Comparison of ENCODE assay signal across 8 mouse cellular contexts in genomic region chr7:143783996-143784829, GRCm38 (mm10). TPM values are rescaled to one million over a fixed set of nuclear protein-coding genes. Genes with fewer than 3 reads are reported as not detected.
DNase-seq lines count a peak whose midpoint lies in the region; ATAC-seq and TF ChIP-seq lines count a peak whose summit lies in the region.

Gene Mrgpre, minus strand, starts transcription at chr7:143784500.

- H3K9ac ChIP-seq in heart, embryonic 13.5 days: peak within 1 kb of the TSS; percentile 74
- peak within 1 kb of the TSS; percentile 64 for H3K9ac ChIP-seq in kidney, embryonic 16.5 days (replicated peaks; ENCODE audit: low read length)
- H3K9ac ChIP-seq in limb, embryonic 15.5 days: peak within 1 kb of the TSS; percentile 23; the same call in 1 of the 2 replicates
- peak within 1 kb of the TSS; percentile 68 for H3K9ac ChIP-seq in midbrain, postnatal 0 days (replicated peaks; ENCODE audit: low read length, poor library complexity, severe bottlenecking)

- DNase-seq in 3134 (ENCODE audit: extremely low read depth, insufficient read length, low spot score): peak; percentile 84
- peak; percentile 92 for DNase-seq in fibroblast of lung, adult 2 months (ENCODE audit: low read depth)
- DNase-seq in midbrain, postnatal 0 days (ENCODE audit: low spot score): peak; percentile 88
- DNase-seq in spleen, postnatal 14 days (ENCODE audit: low spot score in 2 of 2): peak; percentile 19 to 30

- peak within 1 kb of the TSS; percentile 71 for H3K27ac ChIP-seq in bone marrow, adult 2 months (ENCODE audit: control insufficient read depth, insufficient read depth, low read depth, low read length, poor library complexity)
- peak within 1 kb of the TSS; percentile 78 for H3K27ac ChIP-seq in heart, embryonic 13.5 days (replicated peaks)
- H3K27ac ChIP-seq in kidney, embryonic 16.5 days (ENCODE audit: low read length): peak within 1 kb of the TSS; percentile 86
- peak within 1 kb of the TSS; percentile 67 for H3K27ac ChIP-seq in limb, embryonic 15.5 days
- peak within 1 kb of the TSS; percentile 60 for H3K27ac ChIP-seq in midbrain, postnatal 0 days (ENCODE audit: low read depth, low read length)

- H3K9me3 ChIP-seq in heart, embryonic 13.5 days: no peaks in the 10 kb centered on the region
- H3K9me3 ChIP-seq in kidney, embryonic 16.5 days (ENCODE audit: low read length): no peaks in the 10 kb centered on the region
- no peaks in the 10 kb centered on the region for H3K9me3 ChIP-seq in limb, embryonic 15.5 days
- no peaks in the 10 kb centered on the region for H3K9me3 ChIP-seq in midbrain, postnatal 0 days (ENCODE audit: low read length)

- peak within 1 kb of the TSS; percentile 65 for H3K4me3 ChIP-seq in bone marrow, adult 2 months (replicated peaks; ENCODE audit: control insufficient read depth, low read depth, low read length)
- peak within 1 kb of the TSS; percentile 53 for H3K4me3 ChIP-seq in heart, embryonic 13.5 days
- peak within 1 kb of the TSS; percentile 46 for H3K4me3 ChIP-seq in kidney, embryonic 16.5 days (ENCODE audit: low read length)
- H3K4me3 ChIP-seq in limb, embryonic 15.5 days: peak within 1 kb of the TSS; percentile 40
- H3K4me3 ChIP-seq in midbrain, postnatal 0 days (ENCODE audit: low read depth, low read length): peak within 1 kb of the TSS; percentile 54

- H3K4me2 ChIP-seq in heart, embryonic 13.5 days: peak within 1 kb of the TSS; percentile 71
- peak within 1 kb of the TSS; percentile 61 for H3K4me2 ChIP-seq in kidney, embryonic 16.5 days (replicated peaks; ENCODE audit: low read depth, low read length)
- H3K4me2 ChIP-seq in limb, embryonic 15.5 days: peak within 1 kb of the TSS; percentile 65
- H3K4me2 ChIP-seq in midbrain, postnatal 0 days (ENCODE audit: low read depth, low read length, poor library complexity, severe bottlenecking): peak within 1 kb of the TSS; percentile 79

- H3K27me3 ChIP-seq in heart, embryonic 13.5 days (replicated peaks): no peaks in the 10 kb centered on the region; the same call in 1 of the 2 replicates
- H3K27me3 ChIP-seq in kidney, embryonic 16.5 days (ENCODE audit: insufficient read depth, low read length): no peaks in the 10 kb centered on the region
- H3K27me3 ChIP-seq in limb, embryonic 15.5 days: no peaks in the 10 kb centered on the region
- no peaks in the 10 kb centered on the region for H3K27me3 ChIP-seq in midbrain, postnatal 0 days (ENCODE audit: insufficient read depth, low read length)

- H3K4me1 ChIP-seq in bone marrow, adult 2 months (ENCODE audit: control insufficient read depth, insufficient read depth, low read length): peaks cover 3% of the 10 kb centered on the region; the same call in 1 of the 2 replicates
- H3K4me1 ChIP-seq in heart, embryonic 13.5 days: peaks cover 33% of the 10 kb centered on the region
- peaks cover 27% of the 10 kb centered on the region for H3K4me1 ChIP-seq in kidney, embryonic 16.5 days (ENCODE audit: insufficient read depth, low read length)
- H3K4me1 ChIP-seq in limb, embryonic 15.5 days: peaks cover 26% of the 10 kb centered on the region
- H3K4me1 ChIP-seq in midbrain, postnatal 0 days (ENCODE audit: insufficient read depth, low read length): peaks cover 18% of the 10 kb centered on the region

- 0 out of 2 replicates have a peak, but pooled peaks cover 4% of the 10 kb centered on the region for H3K36me3 ChIP-seq in heart, embryonic 13.5 days
- no peaks in the 10 kb centered on the region for H3K36me3 ChIP-seq in kidney, embryonic 16.5 days (ENCODE audit: insufficient read depth, low read length)
- H3K36me3 ChIP-seq in limb, embryonic 15.5 days: no peaks in the 10 kb centered on the region
- H3K36me3 ChIP-seq in midbrain, postnatal 0 days (ENCODE audit: insufficient read depth, low read length): peaks cover 14% of the 10 kb centered on the region

- no peak for TF ChIP-seq CTCF in bone marrow, adult 2 months (IDR thresholded peaks at IDR 0.05; ENCODE audit: control insufficient read depth, insufficient read depth, low read length)
- TF ChIP-seq CTCF in midbrain, postnatal 0 days (IDR thresholded peaks at IDR 0.05): no peak

- peak; percentile 35; the same call in 1 of the 2 replicates for TF ChIP-seq POLR2A in bone marrow, adult 2 months (IDR thresholded peaks at IDR 0.05; ENCODE audit: borderline replicate concordance, control insufficient read depth, low read depth, low read length)

- ATAC-seq in heart, embryonic 13.5 days (ENCODE audit: extremely low read depth, insufficient number of reproducible peaks, low FRiP score, low TSS enrichment): peak; percentile 47
- peak; percentile 91 for ATAC-seq in kidney, embryonic 16.5 days (ENCODE audit: low FRiP score, low TSS enrichment)
- ATAC-seq in limb, embryonic 15.5 days (ENCODE audit: insufficient number of reproducible peaks, low FRiP score, low TSS enrichment, low read depth): peak; percentile 83
- ATAC-seq in midbrain, postnatal 0 days (ENCODE audit: low FRiP score): peak; percentile 88

- 8% methylated on average over 21 of the region's 21 CpGs for WGBS in bone marrow, adult 2 months
- 4% methylated on average over 19 of the region's 21 CpGs for WGBS in heart, embryonic 13.5 days
- 1% methylated on average over 21 of the region's 21 CpGs for WGBS in kidney, embryonic 16.5 days
- 3% methylated on average over 21 of the region's 21 CpGs for WGBS in limb, embryonic 15.5 days
- 2% methylated on average over 18 of the region's 21 CpGs for WGBS in midbrain, postnatal 0 days

RNA-seq across cellular contexts. Expression of gene Mrgpre, which starts in this region (rescaled TPM):
- 0.52 TPM in 1 of 2 replicates, not detected in the other for polyA plus RNA-seq in bone marrow, adult 2 months (2011; ENCODE audit: insufficient read depth, insufficient read length, low replicate concordance, missing spikeins)
- polyA plus RNA-seq in heart, embryonic 13.5 days (2015; fragmentation: Nextera tagmentation; extraction: Ambion mirVana): 1.8 and 1.9 TPM in 2 replicates
- 2.2 and 2.5 TPM in 2 replicates for polyA plus RNA-seq in kidney, embryonic 16.5 days (2015; fragmentation: Nextera tagmentation; extraction: Ambion mirVana)
- 1.6 and 2.1 TPM in 2 replicates for polyA plus RNA-seq in limb, embryonic 15.5 days (2015; fragmentation: Nextera tagmentation; extraction: Ambion mirVana)
- 8.0 and 10.1 TPM in 2 replicates for total RNA-seq in midbrain, postnatal 0 days (2014; rRNA removed)
- polyA plus RNA-seq in midbrain, postnatal 0 days (2015; fragmentation: Nextera tagmentation; extraction: Ambion mirVana): 11.6 and 12.4 TPM in 2 replicates

Comparison
In these comparisons a context has a peak if more than half of its experiments do, and no peak if none do; other contexts are left out.
1. Peak in every context shown above with its lines: DNase-seq, ATAC-seq, H3K4me3 ChIP-seq and H3K27ac ChIP-seq.
2. DNase-seq: peak in every context shown above with its lines; median percentile 92 in fibroblast of lung, adult 2 months; 88 in midbrain, postnatal 0 days; 84 in 3134; 24 in spleen, postnatal 14 days.
3. H3K9ac ChIP-seq: peak in every context shown above with its lines; median percentile 74 in heart, embryonic 13.5 days; 68 in midbrain, postnatal 0 days; 64 in kidney, embryonic 16.5 days; 23 in limb, embryonic 15.5 days.